Mouse (Mus musculus) erythroid progenitor cell, adult 5-6 weeks (primary cell): ENCODE data around the gene Plekhf1. TPM values are rescaled to one million over a fixed set of nuclear protein-coding genes. Genes with fewer than 3 reads are reported as not detected.

Experiments
- ATAC-seq: replicated peaks from 2 replicates; pipeline ENCODE4 v1.8.0; 2016; ENCODE audit warnings: moderate number of reproducible peaks, mild to moderate bottlenecking, moderate TSS enrichment, inconsistent platforms; ENCODE audit not compliant: poor library complexity, low FRiP score, severe bottlenecking
- total RNA-seq, 2 experiments: library from RNA; stranded (forward) in 1 of 2; stranded (reverse) in 1 of 2; fragments of 150-400 nt in 1 of 2; fragments of 186-747, 209-891 nt in 1 of 2; gene quantifications; 2 replicates each; pipeline versions ENCODE4 v1.2.3 to v1.2.4; 2015 to 2017; ENCODE audit warnings: low replicate concordance in 2 of 2

Gene Plekhf1
- total RNA-seq, 2 experiments from 2014 or later: not detected

- no peak for ATAC-seq
These were observed 37.6 kb downstream of the Plekhf1 start for GRCm38 (mm10) chr7:38190056-38190835.

- no peak for ATAC-seq
These were observed 38.5 kb downstream of the Plekhf1 start for GRCm38 (mm10) chr7:38189136-38189982.

- ATAC-seq: no peak
These were observed 39.3 kb downstream of the Plekhf1 start for GRCm38 (mm10) chr7:38188281-38189075.

- ATAC-seq: no peak
These were observed 40.0 kb downstream of the Plekhf1 start for GRCm38 (mm10) chr7:38187796-38188195.

GRCm38 (mm10) chr7:38186861-38187260 lies 41.0 kb downstream of the Plekhf1 start:
- no peak for ATAC-seq

DNA sequence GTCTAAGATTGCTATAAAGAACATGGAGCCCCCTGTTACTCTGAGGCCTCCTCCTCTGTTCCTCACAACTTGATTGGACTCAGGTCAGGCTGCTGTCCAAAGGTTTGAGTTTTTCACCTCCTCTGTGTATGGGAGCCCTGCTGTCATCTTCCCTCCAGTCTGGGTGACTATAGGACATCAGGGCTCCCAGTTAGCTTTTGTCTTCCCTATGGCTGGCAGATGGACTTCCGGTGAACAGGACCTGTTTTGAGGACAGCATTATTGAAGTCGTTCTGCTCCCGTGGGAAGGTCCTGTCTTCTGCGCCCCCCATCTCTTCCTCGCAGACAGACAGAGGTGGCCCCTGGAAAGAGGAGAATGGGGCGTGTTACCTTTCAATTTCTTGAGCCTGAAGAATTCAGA lies 43.0 kb downstream of the Plekhf1 start:
- ATAC-seq: no peak

GRCm38 (mm10) chr7:38184418-38184745 lies 43.4 kb downstream of the Plekhf1 start:
- no peak for ATAC-seq

- ATAC-seq: peak; percentile 78
These were observed 44.0 kb downstream of the Plekhf1 start for GRCm38 (mm10) chr7:38183709-38184417.

DNA sequence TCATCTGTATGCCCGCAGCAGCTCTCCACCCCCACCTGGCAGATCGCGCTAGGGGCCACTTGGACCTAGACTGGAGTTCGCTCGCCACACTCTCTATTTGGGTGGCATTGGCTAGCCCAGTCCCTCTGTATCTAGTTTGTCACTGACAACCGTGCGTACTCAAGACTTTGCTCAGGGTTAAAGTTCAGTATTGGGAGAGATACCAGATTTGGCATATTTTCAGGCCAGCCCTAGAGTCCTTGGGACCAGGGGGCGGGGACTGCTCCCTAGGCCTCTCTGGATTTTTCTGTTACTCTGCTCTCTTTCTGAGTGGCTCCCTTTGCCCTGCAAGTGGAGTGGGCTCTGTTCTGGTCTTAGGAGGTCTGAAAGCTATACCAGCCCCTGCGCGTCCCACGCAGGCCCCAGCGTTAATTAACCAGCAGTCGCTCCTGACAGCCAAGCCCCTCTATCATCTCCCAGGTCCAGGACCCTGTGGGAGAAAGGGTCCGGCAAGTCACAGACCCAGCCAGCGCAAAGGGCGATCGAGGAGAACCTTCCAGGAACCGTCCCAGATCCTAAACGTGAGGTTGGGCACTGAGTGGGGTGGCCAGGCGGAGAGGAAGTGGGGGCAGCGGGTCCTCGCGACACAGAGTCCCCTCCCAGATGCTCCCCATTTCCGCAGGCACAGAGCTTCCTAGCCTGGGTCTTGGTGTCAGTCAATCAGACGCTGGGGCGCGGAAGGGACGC lies 44.7 kb downstream of the Plekhf1 start, which contains the start of gene 1600014C10Rik:
1600014C10Rik (plus strand) TSS at position 256 of the 726 bp plus-strand sequence.
- ATAC-seq: peak; percentile 60

GRCm38 (mm10) chr7:38182596-38182961 lies 45.2 kb downstream of the Plekhf1 start:
- peak; percentile 75 for ATAC-seq

DNA sequence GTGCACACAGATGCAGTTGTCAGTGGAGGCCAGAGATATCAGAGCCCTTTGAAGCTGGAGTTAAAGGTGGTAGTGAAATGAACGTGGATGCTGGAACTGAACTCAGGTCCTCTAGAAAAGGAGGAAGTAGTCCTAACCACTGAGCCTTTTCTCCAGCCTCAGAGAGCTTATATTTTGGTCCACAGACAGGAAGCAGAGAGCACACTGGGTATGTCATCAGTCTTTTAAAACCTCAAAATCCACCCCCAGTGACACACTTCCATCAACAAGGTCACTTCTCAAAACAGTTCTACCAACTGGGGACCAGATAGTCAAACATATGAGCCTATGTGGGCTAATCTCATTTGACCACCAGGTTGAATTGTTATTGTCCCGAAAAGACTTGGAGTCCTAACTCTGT lies 46.5 kb downstream of the Plekhf1 start:
- no peak for ATAC-seq

- no peak for ATAC-seq
These were observed 47.9 kb downstream of the Plekhf1 start for GRCm38 (mm10) chr7:38179896-38180295.

- ATAC-seq: no peak
These were observed 51.8 kb downstream of the Plekhf1 start for GRCm38 (mm10) chr7:38176056-38176455.

DNA sequence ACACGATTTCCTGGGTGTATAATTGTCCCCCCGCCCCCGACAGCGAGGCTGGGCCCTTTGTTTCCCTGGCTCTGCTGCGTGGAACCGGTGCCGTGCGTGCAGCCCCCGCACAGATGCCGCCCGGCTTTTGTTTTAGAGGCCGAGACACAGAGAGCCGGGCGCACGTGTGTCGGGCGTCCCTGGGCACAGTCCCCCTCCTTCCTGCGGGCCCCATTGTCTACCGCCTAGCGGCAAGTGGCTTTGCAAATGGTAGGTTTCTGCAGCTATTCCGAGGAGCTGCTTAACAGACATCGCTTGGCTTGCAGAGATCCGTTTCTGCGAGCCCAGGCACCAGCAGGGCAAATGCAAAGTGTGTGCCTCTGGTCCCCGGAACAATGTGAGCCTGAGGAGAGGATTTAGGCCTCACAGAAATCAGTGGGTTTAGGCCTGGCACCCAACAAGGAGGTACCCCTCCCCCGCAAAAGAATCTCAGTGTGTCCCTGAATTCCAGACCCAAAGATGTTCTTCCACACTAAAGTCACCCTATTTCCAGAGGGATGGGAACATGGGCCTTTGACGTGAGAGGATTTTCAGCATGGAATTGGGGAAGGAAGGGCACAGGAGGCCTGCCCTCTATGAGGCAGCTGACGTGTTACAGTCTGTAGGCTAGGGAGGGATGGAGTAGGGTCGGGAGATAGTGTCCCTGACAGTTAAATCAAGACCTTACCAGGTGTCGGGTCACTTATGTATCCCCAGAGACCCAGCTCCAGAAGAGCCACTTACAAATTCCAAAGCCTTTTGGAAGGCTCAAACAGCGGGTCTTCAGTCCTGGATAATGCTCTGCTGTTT lies 53.3 kb downstream of the Plekhf1 start:
- no peak for ATAC-seq

DNA sequence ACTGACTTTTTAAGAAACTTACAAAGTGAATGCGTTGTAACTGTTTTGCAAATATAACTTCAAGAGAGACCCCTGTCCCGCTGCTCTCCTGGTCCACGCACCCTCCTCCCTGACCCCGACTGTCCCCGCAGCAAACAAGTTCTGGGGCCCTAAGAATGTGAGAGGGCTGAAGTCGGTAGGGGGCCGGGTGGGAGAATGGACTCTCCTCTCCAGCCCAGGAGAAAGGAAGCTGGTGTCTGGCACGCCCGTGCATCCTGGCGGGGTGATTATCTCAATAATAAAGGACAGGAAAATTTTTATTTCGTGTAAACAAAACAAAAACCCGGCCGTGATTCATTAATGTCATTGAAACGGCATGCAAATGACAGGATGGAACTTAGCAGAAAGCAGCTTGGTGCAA lies 53.9 kb downstream of the Plekhf1 start:
- no peak for ATAC-seq

DNA sequence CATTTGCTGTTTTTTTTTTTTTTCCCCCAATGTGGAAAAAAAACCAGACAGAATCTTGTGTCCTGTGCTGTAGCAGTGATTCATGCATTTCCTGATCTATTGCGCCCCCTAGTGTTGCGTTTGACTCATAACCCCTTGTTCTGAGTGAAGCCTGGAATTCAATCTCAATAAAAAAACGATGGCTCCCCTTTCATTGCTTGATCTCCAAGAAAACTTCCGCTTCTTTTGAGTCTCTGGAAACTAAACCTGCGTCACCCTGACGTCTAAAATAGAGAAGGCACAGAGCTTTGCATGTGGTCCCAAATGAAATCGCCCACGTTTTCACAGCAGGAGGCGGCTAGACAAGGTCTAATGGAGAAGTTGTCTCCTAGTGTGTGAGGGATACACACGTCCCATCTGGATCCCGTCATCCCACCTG lies 60.1 kb downstream of the Plekhf1 start:
- ATAC-seq: no peak
